Mouse (Mus musculus) T-helper 2 cell (primary cell): Measurements from ENCODE around the gene Sh3yl1.

Source experiments
- in situ Hi-C: fragments of 300-600 bp; cut with MboI, MseI; formaldehyde crosslinking; loops from one replicate; pipeline ENCODE4 v1.15.1; 2025; ENCODE audit warnings: high pct_unique_total_duplicates

The Sh3yl1 gene

DNA sequence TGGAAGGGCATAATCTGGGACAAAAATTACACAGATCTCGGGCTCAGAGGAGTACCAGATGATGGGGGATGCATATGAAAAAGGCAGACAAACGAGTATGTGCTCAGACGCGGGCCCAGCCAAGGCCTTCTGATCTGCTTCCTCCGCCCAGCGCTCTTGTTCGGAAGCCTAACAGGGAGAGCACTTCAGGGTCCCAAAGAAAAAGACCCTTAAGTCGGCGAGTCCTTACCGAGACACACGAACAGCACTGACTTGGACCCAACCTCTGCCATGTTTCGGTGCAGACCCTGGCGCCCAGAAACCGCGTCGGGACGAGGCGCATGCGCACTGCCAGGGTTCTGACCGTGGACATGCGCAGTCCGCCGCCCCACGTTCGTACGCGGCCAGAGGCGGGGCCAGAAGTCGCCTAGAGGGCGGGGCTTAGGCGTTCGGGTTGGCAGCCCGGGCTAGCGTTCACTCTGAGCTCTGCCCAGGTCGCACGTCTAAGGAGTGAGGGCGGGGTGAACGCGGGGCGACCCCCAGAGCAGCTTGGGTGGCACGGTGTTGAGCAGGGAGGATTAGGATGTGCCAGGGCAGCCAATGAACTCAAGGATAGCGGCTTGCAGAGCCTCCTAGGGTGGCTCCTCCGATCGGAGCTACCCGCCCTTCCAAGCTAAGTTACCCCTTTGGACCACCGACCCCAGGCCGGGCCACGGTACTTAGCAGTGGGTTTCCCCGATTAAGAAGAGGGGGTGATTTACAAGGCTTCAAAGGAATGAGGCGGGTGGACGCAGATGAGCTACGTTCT lies at the start of gene Sh3yl1, which contains the start of gene Acp1:
Sh3yl1 (plus strand) TSS at position 408 of the 787 bp plus-strand sequence.
Acp1 (minus strand) TSS at position 329 of the 787 bp plus-strand sequence.
- in situ Hi-C loops: no loop called here

DNA sequence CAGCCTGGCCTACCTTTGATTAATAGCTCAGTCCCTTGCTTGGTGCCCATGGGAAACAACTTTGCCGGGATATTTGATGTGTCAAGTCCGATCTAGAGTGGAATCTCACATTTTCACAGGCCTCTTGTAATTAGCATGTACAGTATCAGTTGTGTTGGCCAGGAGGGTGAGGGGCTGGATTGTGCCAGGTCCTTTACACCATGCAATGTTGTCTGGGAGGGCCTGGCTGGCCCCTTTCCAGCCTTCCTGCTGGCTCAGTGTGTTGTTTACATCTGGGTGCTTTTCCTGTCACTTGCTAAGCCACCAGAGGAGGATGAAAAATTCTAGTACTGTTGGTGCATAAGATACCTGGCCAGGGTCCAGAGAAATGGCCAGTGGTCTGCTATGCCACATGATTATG lies 47.1 kb upstream of the Sh3yl1 start:
- in situ Hi-C loops: no loop called here

DNA sequence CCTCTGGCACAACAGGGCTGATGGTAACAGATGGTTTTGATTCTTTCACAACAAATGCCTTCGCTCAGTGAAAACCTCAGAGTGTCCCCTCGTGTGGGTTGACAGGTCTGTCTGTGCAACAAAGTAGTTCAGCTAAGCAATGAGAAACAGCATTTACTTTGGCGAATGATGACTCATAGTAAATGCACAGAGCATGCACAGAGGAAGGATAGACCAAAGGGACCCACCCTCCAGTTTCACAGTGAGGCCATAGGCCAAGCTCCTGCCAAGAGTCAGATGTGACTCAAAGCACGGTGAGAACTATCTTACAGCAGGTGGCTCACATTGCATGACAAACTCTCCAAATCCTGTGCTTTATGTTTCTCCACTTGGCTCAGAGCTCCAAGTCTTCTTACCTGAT lies 45.7 kb upstream of the Sh3yl1 start:
- in situ Hi-C loops: no loop called here

DNA sequence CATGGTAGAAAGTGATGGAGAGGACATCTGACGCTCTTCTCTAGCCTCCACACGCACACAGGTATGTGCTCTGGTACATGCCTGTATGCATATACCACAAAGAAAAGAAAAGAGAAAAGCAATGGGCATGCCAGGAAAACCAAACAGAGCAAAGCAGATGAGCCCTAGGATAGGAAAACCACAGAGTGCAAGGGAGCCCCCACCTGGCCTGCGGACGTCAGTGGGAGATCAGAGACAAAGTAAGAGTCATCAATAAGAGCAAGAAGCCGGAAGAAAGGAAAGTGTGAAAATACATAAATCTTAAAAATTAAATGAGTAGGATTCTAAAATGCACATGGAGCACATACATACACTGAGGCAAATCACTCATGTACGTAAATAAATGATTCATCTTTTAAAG lies 32.0 kb upstream of the Sh3yl1 start:
- in situ Hi-C loops: no loop called here

DNA sequence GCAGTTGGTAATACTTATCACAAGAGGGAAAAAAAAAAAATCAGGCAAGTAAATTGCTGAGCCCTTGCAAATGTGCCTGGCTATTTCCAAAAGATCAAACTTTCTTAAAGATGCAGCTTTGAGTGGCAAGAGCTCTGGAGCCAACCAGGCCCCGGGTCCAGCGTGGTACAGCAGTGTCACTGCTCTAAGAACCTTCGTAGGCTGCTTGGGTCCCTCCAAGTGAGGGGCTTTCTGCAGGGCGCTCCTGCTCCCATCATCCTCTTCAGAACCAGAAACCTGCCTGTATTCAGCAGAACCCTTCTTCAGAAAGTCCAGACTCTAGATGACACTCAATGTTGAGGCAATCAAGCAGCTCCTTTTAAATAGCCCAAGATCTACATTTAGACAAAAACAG lies 27.9 kb upstream of the Sh3yl1 start:
- in situ Hi-C loops: no loop called here

DNA sequence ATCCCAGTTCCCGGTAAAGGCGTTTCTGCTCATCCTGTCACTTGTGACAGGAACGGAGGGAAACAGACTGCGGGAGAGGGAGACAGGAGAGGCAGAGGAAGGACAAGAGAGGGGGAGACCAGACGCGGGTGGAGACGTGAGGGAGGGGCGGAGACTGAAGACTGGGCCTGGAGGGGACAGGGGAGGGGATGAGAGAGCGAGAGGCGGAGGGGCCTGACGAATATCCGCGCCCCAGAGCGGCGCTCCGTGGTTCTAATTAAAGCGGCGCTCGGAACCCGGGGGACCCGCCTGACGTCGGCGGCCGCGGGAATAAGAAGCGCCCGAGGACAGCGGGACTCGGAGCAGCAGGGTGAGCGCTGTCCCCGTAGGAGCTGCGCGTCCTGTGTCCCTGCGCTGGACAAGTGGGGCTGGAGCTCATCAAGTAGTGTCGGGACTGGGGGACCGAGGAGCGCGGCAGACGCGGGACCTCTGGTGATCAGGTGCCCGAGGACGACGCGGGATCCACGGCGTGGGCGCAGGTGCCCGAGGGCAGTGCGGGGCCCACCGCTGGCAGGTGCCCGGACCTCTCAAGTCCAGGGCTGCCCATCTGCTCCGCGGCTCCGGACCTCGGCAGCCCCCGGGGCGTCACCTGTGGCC lies 27.4 kb upstream of the Sh3yl1 start, which contains the start of gene Alkal2:
Alkal2 (plus strand) TSS at position 337 of the 636 bp plus-strand sequence.
- in situ Hi-C loops: no loop called here

DNA sequence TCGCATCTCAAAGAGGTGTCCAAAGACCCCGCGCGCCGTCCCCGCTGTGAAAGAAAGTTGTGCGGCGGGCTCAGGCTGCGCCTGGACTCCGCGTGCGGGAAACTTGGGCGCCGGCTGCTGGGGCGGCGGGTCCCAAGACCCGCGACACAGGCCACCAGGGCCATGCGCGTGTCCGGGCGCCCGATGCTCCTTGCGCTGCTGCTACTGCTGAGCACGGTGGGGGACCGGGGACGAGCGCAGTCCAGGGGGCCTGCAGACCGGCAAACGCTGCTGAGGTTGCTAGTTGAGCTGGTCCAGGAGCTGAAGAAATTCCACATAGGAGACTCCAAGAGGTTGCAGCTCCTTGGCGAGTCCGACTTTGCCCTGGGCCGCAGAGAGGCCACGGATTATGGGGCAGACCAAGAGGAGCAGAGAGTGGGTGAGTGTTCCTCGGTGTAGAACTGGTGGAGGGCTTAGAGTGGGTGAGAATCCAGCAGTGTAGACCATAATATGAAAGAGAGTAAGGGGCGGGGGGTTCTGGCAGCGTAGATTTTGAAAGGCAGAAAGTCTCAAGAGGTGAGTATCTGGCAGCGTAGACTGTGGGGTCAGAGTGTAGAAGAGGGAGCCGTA lies 26.7 kb upstream of the Sh3yl1 start:
- in situ Hi-C loops: loop anchor here (5.0 kb wide), 1 partner anchor 282 kb away; no protein-coding TSS in a partner anchor

DNA sequence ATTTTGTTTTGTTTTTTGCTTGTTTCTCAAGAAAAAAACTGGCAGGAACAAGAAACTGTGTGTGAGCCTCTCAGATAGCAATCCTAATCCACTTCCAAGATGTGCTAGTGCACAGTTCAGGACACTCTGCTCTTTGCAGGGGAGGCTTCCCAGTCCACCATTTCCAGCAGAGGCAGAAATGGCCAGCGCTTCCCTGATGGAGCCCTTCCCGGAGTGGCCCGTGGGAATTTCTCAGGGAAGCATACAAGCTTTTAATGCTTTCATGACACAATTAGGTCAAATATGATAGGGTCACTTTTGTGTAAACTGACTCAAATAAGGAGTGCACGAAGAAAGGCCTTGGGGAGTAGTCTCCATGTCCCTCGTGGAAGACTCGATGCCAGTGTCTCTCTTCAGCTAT lies 25.6 kb upstream of the Sh3yl1 start:
- in situ Hi-C loops: loop anchor here (5.0 kb wide), 1 partner anchor 284 kb away; no protein-coding TSS in a partner anchor

DNA sequence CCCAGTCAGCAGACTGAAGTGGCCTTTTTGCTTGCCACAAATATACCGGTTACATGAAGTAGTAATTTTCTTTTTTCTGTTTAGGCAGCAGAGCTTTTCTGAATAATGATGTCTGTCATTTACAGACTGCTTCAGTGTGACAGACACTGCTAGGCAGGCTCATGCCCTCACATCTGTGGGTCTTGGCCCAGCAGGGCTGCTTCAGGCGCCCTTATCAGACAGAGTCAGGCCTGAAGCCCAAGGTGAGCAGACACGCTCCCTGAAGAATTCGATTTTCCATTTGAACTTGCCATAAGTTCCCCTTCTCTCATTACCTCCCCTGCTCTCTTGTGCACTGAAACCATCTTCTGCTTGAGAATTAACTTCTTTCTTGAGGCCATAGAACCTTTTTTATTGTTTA lies 23.5 kb upstream of the Sh3yl1 start:
- in situ Hi-C loops: loop anchor here (5.0 kb wide), 1 partner anchor 286 kb away; no protein-coding TSS in a partner anchor

DNA sequence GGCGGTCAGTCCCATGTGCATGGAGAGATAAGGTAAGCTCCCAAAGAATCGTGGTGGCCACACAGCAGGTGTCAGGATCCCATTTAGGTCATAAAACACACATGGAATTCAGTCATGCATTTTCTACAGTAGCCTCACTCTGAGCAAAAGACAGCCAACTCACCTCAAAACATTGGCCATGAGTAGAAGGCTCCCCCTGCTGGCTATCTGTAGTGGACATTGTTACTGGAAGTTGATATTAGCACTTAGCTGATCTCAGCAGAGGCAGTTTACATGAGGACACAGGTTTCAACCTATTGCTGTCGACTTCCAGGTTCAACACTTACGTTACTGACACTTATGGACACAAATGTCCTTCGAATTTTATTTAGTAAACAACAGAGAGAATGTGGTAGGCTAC lies 21.4 kb upstream of the Sh3yl1 start:
- in situ Hi-C loops: no loop called here

DNA sequence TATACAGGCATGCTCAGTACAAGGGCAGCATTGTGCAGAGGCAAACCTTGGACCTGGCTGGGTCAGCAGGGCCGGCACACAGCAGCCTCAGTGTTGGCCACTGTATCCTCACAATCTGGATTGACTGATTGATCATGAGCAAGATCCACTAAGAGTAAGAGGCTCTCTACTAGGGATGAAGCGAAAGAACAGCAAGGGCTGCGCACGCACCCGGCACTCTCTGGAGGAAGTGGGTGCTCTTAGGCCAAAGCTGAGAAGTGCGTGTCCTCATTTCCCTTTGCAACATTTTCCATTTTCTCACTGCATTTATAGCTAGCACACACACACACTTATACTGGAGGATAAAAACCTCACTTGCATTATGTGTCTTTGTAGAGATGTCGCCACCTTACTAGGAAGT lies 20.0 kb upstream of the Sh3yl1 start:
- in situ Hi-C loops: no loop called here

DNA sequence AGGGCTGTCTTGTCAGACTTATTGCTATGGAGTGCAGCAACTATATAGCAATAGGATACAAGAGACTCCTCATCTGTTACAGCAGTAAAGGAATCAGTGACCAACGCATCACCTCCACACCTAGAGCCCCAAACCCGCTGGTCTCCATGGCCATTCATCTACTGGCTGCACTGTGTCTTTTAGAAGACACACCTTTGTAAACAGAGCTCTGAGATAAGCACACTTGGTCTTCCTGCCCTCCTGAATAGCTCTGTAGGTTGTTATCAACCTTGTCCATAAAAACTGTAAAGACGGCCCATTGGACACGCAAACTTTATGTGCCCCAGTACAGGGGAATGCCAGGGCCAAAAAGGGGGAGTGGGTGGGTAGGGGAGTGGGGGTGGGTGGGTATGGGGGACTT lies 14.4 kb upstream of the Sh3yl1 start:
- in situ Hi-C loops: no loop called here

DNA sequence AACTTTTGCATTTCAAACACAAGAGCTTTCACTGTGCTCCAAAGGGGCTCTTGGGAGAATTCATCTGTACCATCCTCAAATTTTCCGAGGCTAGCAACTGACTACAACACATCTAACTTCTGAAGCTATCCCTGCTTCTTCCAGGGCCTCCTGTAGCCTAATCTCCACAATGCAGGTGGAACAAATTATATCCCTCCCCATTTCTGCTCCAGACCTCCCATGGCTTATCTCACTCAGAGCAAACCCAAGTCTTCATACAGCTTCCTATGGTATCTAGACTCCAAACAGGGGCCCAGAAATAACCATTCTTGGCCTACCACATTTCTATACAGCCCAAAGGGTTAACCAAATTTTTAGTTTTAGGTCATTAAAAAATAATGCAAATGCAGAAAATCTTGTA lies 2.8 kb upstream of the Sh3yl1 start:
- in situ Hi-C loops: no loop called here

DNA sequence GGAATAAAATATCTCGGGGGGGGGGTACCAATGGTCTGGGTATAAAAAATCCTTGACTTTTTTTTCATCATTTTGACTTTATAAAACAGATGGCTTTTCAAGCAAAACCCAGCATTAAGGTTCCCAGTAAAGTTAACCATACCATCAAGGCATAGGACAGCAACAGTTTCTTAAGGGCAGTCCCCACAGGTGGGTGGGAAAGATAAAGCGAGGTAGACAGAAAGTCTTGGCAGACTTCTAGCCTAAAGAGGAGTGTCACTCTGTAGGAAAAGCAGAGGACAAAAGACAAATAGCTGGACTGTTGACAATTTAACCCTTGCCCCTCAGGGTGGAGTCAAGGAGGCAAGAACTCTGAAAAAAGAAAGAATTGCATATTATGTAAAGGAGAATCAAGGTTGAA lies 1.6 kb upstream of the Sh3yl1 start:
- in situ Hi-C loops: no loop called here

DNA sequence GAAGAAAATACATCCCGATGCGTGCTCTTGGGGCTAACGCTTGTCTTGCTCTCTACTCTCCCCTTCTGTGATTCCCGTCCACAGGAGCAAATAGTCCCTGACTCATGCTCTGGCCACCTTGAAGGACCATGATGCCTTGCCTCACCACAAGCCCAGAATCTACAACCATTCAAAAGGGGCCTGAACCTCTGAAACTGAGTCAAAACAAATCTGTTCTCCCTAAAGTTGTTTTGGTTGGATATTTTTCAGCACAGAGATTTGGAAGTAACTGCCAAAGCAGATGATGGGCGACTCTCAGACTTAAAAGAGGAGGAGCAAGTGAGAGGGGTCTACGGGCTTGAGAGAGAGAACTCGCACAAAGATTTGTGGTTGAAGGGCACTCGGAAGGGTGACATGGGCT lies 608 bp upstream of the Sh3yl1 start:
- in situ Hi-C loops: no loop called here

DNA sequence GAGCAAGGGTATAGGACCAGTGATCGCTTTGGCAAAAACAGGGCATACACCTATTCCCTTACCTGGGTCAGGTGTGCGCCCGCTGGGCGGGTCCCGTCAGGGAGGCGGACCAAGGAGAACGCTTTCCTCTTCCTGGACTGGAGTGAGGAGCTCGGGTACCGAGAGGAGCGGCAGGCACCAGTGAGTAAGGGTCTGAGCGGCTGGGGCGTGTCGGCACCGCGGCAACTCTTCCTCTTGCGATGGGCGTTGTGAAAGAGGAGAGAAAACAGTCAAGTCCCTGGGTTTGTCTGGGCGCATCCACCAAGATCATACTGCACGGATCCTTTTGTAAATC lies 547 bp downstream of the Sh3yl1 start:
- in situ Hi-C loops: no loop called here

DNA sequence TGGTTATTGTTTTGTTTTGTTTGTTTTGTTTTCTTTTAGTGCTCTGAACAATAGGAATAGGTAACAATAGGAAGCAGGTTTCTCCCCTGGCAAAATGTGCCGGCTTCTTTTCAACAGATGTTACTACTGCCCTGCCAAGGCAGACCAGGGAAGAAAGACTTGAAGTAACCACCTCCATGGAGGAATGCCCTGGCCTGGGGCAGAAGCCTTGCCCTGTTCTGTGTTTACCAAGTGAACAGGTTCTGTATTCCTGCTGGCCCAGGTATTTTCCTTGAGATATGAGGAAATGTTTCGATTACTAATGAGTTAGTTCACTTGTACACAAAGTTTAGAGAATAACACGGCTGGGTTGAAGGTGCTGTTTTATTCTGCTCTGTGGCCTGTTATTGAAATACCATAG lies 1.4 kb downstream of the Sh3yl1 start:
- in situ Hi-C loops: no loop called here

DNA sequence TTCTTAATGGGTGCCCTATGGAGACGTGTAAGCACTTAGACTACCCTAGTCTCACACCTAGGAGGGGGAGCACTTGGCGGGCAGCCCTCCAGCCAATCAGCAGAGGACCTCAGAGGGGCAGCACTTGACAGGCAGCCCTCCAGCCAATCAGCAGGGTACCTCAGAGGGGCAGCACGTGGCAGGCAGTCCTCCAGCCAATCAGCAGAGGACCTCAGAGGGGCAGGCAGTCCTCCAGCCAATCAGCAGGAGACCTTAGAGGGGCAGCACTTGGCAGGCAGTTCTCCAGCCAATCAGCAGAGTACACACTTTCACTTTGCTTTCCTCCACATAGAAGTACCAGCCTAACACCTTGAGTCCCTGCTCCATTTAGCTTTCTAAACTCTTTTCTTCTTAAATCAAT lies 10.9 kb downstream of the Sh3yl1 start:
- in situ Hi-C loops: no loop called here

DNA sequence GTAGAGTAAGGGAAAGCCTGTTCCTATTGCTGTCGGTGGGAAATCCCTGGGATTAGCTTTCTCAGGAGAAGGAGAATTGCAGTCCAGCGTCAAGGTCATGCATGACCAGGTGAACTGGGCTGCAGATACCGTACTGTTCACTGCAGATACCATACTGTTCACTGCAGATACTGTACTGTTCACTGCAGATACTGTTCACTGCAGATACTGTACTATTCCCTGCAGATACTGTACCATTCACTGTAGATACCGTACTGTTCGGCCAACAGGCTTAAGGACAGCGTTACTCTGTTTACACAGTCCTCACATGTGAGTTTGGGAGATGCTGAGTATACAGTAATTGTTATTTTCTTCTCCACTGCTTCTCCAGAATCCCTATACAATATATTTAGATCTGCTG lies 16.7 kb downstream of the Sh3yl1 start:
- in situ Hi-C loops: no loop called here

DNA sequence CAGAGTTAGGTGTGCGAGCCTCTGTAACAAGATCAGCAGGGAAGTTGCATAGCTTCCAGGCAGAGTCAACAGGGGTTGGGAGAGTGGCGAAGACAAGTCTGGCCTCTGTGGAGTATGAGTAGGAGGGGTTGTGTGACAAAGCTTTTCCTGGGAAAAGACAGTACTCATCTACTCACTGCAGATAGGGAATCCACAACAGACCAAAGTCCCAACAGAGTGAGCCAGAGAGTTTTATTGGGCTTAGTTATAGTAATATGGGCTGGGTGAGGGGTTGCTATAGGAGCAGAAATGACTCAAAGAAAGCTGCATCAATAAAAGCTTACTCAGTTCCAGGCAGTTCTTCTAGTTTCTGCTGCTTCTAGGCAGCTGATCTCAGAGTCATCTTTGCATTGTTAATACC lies 21.8 kb downstream of the Sh3yl1 start:
- in situ Hi-C loops: no loop called here

DNA sequence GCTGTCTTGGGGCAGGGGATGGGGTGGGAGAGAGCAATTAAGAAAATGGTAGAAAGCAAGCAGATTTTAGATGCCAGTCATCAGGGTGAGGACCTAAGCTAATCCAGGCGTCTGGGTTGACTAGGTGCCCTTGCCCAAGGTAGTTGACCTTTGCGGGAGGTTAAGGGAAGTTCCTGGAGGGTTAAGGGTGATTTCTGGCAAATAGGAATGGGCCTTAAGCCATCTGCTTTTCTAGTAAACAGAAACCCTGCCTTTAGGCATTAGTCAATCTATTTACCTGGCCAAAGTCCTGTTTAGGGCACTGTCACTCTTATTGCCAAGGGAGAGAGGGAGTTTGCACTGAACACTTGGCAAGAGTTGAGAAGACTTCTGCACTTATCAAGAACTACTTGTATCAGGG lies 25.4 kb downstream of the Sh3yl1 start:
- in situ Hi-C loops: no loop called here

DNA sequence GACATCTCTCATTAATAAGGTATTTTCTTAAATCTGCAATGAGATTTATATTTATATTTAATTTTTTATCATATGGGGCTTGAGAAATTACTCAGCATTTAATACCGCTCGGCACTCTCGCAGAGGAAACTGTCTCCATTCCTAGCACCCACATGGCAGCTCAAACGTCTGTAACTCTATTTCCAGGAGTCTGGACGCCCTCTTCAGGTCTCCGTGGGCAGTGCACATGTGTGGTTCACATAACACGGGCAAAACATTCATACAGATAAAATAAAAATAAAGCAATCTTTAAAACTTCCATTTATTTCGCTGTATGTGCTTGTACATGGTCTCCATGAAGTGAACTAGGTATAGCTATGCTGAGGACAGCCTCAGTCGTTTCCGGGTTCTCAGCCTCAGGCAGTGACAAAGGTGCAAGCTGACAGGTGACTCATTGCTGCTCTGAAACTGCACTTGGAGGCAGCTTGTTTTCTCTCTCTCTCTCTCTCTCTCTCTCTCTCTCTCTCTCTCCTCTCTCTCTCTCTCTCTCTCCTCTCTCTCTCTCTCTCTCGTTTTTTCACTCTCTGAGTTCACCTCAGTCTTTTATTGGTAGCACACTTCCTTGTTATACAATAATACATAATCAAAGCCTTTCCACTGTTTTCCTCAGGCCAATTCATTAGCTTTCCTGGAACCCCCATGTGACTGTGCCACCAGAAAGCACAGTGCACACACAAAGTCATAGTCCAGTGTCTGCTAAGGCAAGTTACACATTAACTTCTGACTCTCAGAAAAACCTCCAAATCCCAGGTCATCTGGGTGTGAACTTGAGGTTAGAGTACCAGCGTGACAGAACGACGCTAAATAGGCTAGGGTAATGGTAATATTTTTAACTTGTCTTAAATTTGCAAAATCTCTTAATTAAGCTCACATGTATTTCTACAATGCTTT lies 31.9 kb downstream of the Sh3yl1 start:
- in situ Hi-C loops: no loop called here
